Mouse (Mus musculus) heart, postnatal 25 days (tissue): Measurements from ENCODE around the gene Gnpnat1. TPM values are rescaled to one million over a fixed set of nuclear protein-coding genes. Genes with fewer than 3 reads are reported as not detected.
A peak's percentile ranks its signal among the peaks of the same experiment; 100 is the strongest.

Experiments
- DNase-seq: peaks from one replicate; pipeline ENCODE4 v3.0.0; 2022; ENCODE audit warnings: low spot score
- intact Hi-C: fragments of 180-260 bp; cut with DNase I; formaldehyde crosslinking; loops from one replicate; pipeline ENCODE4 v1.15.1; 2025
- total RNA-seq, 2 experiments: library from RNA; stranded (reverse); gene quantifications; 2 replicates each; pipeline ENCODE4 v1.2.3; 2021

The Gnpnat1 gene
- total RNA-seq, 2 experiments from 2014 or later = 9.3 to 11.5 TPM

DNA sequence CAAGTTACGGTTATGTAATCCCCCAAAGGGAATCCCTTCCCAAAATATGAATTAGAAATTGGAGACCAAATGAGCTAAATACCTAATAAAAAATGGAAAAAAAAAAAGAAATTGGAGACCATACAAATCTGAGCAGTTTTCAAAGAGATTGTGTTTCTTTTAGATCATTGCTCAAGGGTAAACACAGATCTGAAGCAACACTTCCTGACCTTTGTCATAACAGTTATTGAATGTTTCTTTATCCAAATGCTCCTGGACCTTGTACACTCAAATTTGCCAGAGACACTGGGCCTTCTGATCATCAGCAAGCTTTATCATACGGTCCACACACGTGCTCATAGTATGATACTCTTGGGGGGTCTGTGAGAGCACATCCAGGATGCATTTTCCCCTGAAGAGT, 13.8 kb upstream of the Gnpnat1 start:
- DNase-seq = no peak
- intact Hi-C loops = no loop called here

DNA sequence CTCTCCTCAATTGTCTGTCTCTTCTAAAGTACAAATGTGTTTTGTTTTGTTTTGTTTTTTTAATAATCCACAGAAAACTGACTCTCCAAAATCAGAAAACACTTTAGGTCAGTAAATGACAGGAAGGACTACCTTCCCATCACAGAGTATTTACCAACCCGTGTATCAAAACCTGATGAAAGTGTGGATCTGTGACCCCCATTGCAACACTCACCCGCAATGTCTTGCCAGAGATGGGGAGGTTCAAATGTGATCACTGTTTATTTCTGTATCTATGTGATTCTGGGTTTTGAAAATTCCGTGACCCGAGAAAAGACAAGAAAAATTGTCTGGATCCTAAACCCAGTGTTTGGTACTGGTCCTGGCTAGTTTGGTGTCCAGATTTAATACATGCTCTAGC, 11.6 kb upstream of the Gnpnat1 start:
- intact Hi-C loops = no loop called here
- no peak for DNase-seq

DNA sequence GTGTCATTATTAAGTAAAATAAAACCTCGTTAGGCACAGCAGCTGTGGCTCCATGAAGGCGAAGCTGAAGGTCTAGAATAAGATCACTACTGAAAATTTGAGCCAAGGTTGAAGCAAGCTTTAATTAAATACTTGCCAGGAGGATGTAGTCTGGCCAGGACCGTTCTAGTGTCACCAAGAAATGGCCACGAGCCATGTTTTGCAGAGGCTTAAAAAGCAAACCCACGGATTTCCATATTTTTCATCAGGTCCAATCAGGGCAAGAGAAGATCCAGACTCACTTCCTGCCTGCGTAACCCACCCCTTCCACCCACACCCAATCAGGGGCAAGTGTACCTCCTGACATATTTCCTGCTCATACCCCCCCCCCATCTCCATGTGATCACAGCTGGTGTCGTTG, 1.1 kb downstream of the Gnpnat1 start:
- intact Hi-C loops = no loop called here

DNA sequence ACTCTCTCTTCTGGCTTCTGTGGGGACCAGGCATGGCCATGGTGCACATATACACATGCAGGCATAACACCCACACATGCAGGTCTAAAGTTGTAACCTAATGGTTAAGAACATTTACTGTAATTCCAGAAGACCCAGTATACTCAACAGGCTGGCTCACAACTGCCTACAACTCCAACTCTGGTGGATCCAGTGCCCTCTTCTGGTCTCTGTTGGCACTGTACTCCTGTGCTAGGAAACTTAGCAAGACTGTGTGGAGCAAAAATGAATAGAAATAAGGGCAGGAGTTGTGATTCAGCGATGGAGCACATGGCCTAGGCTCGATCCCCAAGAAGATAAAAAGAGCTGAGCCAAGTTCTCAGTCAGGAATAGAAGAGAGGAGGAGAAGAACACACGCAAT, 4.9 kb downstream of the Gnpnat1 start:
- DNase-seq = no peak
- intact Hi-C loops = no loop called here

More for the DNA sequence above, 1.1 kb downstream of the Gnpnat1 start:
- no peak for DNase-seq

DNA sequence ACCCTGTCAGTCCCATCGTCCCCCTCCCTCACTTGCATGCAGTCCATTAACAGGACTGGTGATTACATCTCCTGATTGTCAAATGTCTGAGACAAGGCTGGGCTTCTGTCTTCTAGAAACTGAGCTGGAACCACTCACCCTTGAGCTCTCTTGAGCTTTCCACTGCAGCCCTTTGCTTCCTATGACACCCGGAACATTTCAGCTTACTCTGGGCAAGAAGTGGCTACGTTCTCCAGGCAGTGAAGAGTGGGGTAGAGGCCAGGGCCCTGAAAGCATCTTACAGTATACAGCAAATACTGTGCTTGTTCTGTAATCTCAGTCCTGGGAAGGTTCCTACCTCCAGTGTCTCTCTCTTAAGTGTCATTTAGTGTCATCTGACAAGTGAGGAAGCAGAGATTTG, 15.5 kb downstream of the Gnpnat1 start:
- intact Hi-C loops = no loop called here
- DNase-seq = no peak

DNA sequence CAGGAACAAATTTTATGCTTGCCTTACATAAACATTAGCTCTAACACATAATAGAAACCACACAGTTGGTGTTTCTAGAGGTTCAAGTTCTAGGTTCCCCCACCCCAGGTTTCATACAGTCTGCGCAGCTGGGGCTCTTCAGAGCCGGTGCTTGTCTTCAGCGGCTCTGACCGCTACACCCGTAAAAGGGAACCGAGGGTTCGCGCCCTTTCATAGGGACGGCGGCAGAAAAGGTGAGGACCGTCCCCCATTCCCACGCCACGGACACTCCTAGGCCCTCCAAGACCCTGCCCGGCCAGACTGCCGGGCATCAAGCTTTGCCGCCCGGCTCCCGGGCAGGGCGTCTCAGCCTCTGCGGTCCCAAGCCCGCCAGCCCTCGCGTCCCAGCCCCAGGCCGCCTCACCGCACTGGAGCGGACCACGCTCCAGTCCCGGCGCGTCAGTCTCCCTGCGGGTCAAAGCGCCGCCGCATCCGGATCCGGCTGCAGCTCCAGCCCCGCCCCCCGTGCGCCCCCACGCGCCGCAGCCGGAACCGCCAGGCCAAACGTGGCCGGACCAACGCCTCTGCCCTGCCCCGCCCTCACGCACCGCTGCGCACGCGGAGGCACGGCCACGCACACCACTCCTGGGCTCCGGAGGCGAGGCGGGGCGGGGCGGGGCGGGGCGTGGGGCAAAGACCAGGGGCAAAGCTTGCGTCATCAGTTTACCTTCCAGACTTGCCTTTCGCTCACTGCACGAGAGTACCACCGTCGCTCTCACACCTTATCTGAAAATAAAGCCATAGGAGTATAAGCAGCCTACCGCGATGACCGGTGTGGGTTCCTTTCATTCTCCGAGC, 16.1 kb downstream of the Gnpnat1 start:
- intact Hi-C loops = no loop called here
- peak; percentile 85 for DNase-seq

DNA sequence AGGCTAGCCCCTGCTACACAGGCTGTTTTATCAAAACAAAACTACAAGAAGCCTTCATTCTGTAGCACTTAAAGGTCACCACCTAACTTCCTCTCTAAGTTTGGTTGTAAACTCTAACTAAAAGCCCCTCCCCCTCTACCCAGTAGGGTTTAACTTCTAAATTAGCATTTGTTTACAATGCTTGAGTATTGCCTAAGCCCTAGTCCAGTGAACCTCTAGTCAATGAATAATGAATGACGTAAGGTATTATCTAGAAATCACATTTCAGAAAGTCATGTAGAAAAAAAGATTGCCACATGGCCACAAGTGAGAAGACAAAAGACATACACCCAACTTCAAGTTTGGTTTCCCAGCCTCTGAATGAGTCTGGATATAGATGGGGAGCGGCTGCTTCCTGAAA, 17.2 kb downstream of the Gnpnat1 start:
- DNase-seq = no peak
- intact Hi-C loops = no loop called here

DNA sequence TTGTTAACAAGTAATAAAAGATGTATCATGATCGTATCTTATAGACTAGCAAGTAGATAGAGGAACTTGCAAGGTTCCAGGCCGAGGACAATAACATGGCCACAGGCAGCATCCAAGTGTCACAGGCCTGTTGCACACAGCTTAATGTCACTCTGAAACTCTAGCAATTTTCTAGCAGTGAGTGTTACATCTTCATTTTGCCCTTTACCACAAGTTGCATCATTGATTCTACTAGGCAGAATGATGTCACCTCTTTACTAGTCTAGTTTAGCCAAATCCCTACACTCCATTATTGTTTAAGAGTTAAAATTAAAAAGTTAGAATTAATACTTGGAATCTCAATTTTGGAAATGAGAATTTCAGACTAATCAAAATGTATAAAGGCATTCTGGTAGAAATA, 19.1 kb downstream of the Gnpnat1 start:
- intact Hi-C loops = no loop called here
- no peak for DNase-seq

DNA sequence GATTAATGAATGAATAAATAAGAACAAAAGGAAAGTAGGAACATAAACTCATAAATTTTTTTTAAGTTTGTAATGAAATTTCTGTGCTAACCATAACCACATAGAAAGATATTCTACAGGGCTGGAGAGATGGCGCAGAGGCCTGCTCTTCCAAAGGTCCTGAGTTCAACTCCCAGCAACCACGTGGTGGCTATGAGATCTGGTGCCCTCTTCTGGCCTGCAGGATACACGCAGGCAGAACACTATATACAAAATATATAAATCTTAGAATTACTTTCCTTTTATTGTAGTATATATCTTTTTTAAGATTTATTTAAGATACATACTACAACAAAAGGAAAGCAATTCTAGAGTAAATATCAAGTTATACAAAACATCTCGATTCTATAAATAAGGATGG, 21.8 kb downstream of the Gnpnat1 start:
- intact Hi-C loops = no loop called here
- DNase-seq = no peak

DNA sequence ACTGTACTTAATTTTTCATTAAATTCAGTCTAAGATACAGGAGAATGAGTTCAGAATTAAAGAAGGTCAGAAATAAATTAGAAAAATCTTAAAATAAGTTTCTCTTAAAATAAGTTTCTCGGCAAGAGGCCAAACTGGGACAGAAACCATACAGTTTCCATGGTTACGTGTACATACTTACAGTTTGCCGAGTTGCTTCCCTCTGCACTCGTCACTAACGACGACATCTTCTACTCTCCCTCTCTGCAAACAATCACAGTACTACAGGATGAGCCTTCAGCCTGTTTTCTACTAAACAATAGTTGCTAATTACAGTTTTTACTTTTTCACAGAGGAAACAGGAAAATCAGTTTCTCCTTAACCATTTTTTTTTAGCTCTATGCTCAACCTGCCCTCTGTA, 24.0 kb downstream of the Gnpnat1 start:
- intact Hi-C loops = no loop called here
- no peak for DNase-seq

DNA sequence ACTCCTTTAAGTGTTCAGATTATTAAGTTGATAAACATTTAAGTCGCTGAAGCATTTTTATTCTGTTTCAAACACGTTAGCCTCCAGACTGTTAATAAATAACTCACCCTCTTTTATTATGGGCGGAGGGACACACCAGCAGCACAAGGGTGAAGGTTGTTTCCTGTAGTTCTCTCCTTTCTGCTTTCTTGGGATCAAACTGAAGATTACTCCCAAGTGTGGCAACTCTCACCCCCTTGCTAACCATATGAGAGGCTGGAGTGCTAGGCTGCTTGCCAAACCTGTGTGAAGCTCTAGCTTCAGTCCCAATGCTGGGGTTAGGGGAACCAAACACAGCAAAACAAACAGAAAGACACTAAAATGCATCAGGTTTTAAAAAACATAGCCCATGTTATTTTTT, 25.9 kb downstream of the Gnpnat1 start:
- DNase-seq = no peak
- intact Hi-C loops = no loop called here

DNA sequence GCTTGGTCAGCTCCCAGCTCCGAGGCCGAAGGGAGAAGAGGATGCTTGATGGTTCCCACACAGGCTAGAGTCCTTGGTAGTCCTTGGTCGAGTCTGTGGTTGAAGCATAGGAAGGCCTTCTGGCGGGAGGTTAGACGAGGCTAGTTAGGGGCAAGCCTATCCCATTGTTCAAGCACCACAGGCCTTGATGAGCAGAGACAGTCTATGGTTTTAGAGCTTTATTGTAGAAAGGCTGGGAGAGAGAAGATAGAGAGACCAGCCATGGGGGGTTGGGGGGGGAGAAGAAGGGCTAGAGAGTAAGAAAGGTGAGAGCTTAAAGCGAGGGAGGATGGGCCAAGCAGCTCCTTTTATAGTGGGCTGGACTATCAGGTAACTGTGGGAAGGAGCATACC, 39.5 kb downstream of the Gnpnat1 start:
- intact Hi-C loops = no loop called here
- no peak for DNase-seq

DNA sequence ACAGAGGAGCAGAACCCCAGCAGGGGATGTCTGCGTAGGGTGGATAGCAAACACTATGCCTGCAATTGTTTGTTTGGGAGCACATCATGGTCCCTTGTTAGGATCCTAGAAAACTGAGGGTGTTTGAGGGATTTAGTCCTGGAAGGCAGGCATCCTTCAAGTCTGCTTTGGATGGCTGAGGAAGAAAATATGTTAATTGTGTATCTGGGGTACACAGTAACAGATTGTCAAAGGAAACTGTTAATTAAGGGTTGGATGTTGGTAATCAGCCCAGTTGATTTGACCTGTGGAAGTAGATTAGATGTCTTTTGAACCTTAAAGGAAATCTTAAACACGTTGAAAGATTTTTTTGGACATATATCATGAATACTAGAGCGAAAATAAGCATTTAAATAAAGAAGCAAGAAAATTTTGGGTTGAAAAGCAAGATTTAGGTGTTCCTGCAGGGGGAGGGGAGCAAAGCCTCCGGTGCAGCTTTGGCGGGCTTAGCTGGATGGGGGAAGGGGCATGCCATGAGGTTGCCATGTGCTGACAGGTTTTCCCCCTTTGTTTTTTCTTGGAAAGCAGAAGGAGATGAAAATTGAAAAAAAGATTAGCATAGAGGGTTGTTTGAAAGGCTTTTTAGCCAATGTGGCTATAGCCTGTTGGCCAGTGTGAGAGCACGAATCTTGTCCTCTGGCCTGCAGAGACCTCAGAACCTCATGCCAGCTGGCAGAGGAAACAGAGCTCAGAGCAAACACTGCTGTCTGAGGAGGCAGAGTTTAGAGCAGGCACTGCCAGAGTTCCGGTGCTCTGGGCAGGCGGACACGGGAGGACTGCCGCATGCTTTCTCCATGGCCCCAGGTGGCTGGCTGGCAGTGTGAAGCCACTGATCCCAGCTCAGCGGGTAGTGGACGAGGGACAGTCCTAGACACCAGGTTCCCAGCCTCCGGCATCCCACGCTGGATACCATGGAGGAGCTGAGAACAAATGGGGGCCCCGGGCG, 40.2 kb downstream of the Gnpnat1 start:
- intact Hi-C loops = no loop called here
- peak; percentile 32 for DNase-seq

DNA sequence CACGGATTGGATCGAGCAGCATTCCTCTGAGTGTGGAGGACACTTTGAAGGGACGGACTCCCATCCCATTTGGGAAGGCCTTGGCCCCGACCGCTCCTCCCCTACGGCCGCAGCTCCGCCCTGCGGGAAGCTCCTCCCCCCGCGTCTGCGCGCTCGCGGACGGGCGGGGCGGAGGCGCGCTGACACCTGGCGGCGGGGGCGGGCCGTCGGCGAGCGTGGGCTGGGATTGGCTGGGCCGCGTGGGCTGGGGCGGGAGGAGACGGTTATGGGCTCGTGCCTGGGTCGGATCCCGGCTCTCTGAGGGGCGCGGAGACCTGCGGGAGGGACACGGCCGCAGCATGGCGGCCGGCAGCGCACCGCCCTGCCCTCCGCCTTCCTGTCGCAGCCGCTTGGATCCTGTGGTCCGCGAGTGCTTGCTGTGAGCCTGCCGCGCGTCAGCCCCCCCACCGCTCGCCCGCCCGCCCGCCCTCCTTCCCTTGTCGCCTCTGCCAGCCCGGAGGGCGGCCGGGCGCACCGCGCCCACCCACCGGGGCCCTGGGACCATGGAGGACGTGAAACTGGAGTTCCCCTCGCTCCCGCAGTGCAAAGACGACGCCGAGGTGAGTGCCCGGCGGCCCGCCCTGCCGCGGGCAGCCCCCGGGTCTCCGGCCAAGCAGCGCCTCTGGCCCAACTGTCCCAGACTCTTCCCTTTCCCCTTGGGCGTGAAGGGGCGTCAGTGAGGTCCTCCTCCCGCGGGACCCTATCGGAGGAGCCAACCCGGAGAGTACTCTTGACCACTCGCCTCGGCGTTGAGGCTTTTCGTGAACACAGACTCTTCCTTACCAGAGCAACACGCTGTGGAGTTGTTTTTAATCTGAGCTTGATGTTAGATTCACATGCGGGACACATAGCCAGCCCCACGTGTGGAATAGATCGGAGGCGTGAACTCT, 53.5 kb downstream of the Gnpnat1 start, which contains the start of gene Styx:
TSS of gene Styx (plus strand) at position 163 of the 929 bp plus-strand sequence.
- intact Hi-C loops = no loop called here
- DNase-seq = peak; percentile 95

DNA sequence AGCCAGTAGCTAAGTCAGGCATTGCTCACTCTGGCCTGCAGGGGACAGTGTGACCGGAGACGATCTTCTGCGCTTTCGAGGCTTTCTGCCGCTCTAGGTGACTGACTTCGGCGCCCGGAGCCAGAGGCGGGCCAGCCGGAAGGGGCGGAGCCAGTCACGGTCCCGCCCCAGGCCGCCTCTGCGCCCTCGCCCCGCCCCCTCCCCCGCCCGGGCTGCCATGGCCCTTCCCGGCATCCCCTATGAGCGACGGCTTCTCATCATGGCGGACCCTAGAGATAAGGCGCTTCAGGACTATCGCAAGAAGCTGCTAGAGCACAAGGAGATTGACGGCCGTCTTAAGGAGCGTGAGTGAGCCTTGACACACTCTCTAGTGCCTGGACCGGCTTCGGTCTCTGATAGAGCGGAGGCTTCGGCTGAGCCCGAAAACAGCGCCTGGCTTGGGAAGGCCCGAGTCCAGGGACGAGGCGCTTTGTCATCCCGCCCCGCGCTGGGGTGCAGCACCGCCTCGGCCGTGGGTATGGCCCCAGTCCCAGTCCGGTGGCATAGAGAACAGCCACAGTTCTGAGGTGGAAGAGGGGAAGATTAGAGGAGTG, 75.0 kb downstream of the Gnpnat1 start, which contains the start of gene Psmc6:
TSS of gene Psmc6 (plus strand) at position 200 of the 593 bp plus-strand sequence.
- peak; percentile 81 for DNase-seq
- intact Hi-C loops = loop anchor here (5.0 kb wide), 1 partner anchor 328 kb away; the partner anchor contains the start of gene Ddhd1

DNA sequence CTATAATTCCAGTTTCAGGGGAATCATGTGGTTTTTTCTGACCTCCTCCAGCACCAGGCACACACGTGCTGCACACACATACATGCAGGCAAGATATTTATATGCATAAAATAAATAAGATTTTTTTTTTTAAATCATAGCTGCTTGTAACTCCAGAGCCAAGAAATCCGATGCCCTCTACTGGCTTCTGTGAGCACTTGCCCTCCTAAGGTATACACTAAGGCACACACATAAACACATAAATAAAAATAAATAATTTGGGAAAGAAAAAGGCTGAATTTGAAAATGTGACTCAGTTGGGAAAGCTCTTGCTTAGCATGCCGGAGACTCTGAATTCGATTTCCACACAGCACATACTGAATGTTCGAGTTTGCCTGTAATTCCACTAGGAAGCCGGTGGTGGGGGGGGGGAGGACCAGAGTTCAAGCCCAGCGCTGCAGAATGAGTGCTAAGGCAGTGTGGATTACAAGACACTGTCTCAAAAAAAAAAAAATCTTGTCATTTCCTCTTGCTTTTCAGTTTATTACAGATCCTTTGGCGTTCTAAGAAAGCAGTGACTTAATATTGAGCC, 75.6 kb downstream of the Gnpnat1 start:
- intact Hi-C loops = no loop called here
- no peak for DNase-seq

DNA sequence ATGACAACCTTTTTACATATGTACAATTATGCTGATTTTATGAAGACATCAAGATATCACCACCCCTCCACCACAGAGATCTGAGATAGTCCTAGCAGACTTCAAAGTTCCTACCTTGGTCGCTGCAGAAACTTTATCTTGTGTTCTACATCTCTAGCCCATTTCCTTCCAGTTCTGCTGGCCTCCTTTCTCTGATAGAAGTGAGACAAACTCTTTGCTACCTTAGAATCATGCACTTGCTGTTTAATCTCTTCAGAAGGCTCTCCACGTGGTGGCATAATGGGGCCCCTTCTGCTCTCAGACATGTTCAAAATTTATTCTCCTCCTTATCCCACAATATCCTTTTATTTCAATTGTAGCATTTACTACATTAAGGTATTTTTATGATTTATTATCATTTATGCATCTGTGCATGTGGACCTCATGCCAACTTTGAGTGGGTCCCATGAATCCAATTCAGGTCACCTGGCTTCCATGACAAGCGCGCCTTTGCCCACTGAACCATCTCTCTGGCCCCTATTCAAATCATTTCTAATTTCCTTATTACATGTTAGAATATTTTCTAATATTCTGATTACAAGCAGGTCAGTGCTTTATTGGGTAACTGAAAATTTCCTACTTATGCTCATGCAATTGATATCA, 76.5 kb downstream of the Gnpnat1 start:
- intact Hi-C loops = no loop called here
- DNase-seq = no peak
